Mouse (Mus musculus) spleen, adult 2 months (tissue): ENCODE measurements at regions not wholly inside any gene's neighbourhood (a gene's known extent, or its start where the extent isn't known, plus 50 kb on each side); places are given as distances from the start of the nearest gene placed in this dataset.
"Not testable (repeated sequence)": the region's sequence is repeated elsewhere in the genome, so short reads cannot be mapped to it uniquely, and the experiment has no call there.

Source experiments
- DNase-seq, 2 experiments: peaks; one replicate each; pipeline versions ENCODE4 v3.0.0 to v3.0.0-alpha.2; 2012 to 2021; ENCODE audit warnings: low spot score in 2 of 2, low read depth in 1 of 2
- H3K27ac ChIP-seq: fragments of 200-500 bp; 2 replicates; pipeline ENCODE4 v1.5.1; 2012; ENCODE audit warnings: low read length, inconsistent platforms; ENCODE audit not compliant: insufficient read depth
- H3K27me3 ChIP-seq: fragments of 200-500 bp; 2 replicates; pipeline ENCODE4 v1.6.1; 2012; ENCODE audit warnings: mild to moderate bottlenecking, moderate library complexity, low read length, inconsistent platforms; ENCODE audit not compliant: control insufficient read depth, insufficient read depth
- H3K36me3 ChIP-seq: fragments of 200-500 bp; 2 replicates; pipeline ENCODE4 v1.6.1; 2012; ENCODE audit warnings: mild to moderate bottlenecking, low read length, inconsistent platforms; ENCODE audit not compliant: control insufficient read depth, insufficient read depth
- H3K4me1 ChIP-seq: fragments of 200-500 bp; 2 replicates; pipeline ENCODE4 v1.6.1; 2011; ENCODE audit warnings: inconsistent platforms; ENCODE audit not compliant: control insufficient read depth, insufficient read depth, insufficient read length
- H3K4me3 ChIP-seq: fragments of 200-500 bp; 2 replicates; pipeline ENCODE4 v1.5.1; 2011; ENCODE audit warnings: mild to moderate bottlenecking, inconsistent platforms; ENCODE audit not compliant: insufficient read depth, insufficient read length; ENCODE audit errors: extremely low read depth
- CTCF ChIP-seq: fragments of 200-500 bp; IDR thresholded peaks from 2 replicates; pipeline ENCODE4 v1.5.1; 2011; ENCODE audit warnings: mild to moderate bottlenecking, inconsistent platforms; ENCODE audit not compliant: insufficient read depth, insufficient read length, insufficient replicate concordance; ENCODE audit errors: extremely low read depth
- POLR2A ChIP-seq: fragments of 200-500 bp; IDR thresholded peaks from 2 replicates; pipeline ENCODE4 v1.6.1; 2011; ENCODE audit warnings: low read depth, low read length, inconsistent platforms
- WGBS: fragments of 180-500 bp; shearing (Covaris S2); methylation state at CpG from one replicate; pipeline ENCODE4 v1.1.7; 2018; 5-methylcytosine and 5-hydroxymethylcytosine counted together

GRCm38 (mm10) chr5:17174562-17174961 lies 198.4 kb upstream of the Speer4f2 start:
- DNase-seq: no peak
- H3K36me3 ChIP-seq: no peaks in the 10 kb centered on the region
- H3K4me3 ChIP-seq: no peak overlapping the region
- no peaks in the 10 kb centered on the region for H3K4me1 ChIP-seq
- no peak overlapping the region for H3K27ac ChIP-seq
- H3K27me3 ChIP-seq: no peaks in the 10 kb centered on the region
- 74% methylated on average over 2 of the region's 2 CpGs for WGBS
- TF ChIP-seq POLR2A: no peak
- no peak for TF ChIP-seq CTCF

DNA sequence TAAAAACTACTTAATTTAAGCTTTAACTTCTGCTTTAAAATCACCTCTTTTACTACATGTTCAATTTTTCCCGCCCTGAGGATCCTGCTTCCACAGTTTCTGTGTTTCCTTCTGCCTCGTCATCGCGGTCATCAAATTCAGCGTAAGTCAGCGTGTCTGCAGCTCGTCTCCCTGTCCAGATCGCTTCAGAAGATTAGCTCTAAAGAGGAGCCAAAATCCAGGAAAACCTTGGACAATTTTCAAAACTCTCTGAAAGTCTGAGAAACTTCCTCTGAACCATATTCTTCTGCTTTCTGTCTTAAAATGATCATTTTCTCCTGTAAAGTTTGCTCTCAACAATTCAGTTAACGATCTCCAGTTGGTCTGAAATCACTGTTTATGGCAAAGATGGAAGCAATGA lies 196.2 kb upstream of the Speer4f2 start:
- no peak for DNase-seq
- WGBS: 78% methylated on average over 9 of the region's 9 CpGs
- no peaks in the 10 kb centered on the region for H3K4me1 ChIP-seq

DNA sequence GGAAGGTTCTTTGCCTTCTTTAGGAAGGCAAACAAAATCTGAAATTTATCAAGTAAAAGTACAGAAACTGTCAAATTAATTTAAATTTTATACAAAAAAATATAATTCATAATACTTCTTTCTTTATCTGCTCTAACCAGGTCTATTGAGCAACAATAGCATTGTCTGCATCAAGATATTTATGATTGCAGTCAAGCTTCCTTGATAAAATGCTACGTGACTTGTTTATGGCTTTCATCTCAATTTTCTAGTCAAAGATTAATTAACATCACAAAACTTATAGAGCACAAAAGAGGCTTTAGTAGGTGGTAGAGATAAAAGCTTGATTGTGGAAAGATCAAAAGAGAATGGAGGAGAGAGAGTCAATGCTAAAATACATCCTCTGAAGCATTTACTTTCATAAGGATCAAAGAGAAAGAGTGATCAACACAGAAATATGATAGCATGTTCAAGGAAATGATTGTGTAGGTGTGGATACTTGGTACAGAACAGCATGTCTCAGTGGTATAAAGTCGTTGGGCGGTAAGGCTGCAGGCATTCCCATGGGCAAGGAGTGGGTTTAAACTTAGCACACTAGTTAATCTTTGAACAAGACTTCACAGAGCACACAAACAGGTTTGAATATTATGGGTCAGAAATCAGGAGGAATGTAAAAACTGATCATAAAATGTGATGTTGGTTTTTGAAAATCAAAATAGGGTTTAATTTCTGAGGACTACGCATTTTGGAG lies 164.3 kb upstream of the Speer4f2 start:
- 89% methylated on average over 4 of the region's 4 CpGs for WGBS
- Histone ChIP-seq H3K4me3 (no peak overlapping the region), H3K27ac (no peak overlapping the region), H3K4me1 (no peaks in the 10 kb centered on the region), H3K36me3 (no peaks in the 10 kb centered on the region), H3K27me3 (no peaks in the 10 kb centered on the region)
- no peak for TF ChIP-seq CTCF
- no peak for TF ChIP-seq POLR2A
- no peak for DNase-seq

More for the DNA sequence above, 196.2 kb upstream of the Speer4f2 start:
- no peak overlapping the region for H3K4me3 ChIP-seq
- H3K27me3 ChIP-seq: no peaks in the 10 kb centered on the region
- no peak overlapping the region for H3K27ac ChIP-seq
- no peak for TF ChIP-seq POLR2A
- no peak for TF ChIP-seq CTCF
- H3K36me3 ChIP-seq: no peaks in the 10 kb centered on the region

- TF ChIP-seq POLR2A: no peak
- TF ChIP-seq CTCF: no peak
- Histone ChIP-seq H3K27me3 (no peaks in the 10 kb centered on the region), H3K36me3 (no peaks in the 10 kb centered on the region), H3K27ac (no peak overlapping the region), H3K4me3 (no peak overlapping the region), H3K4me1 (no peaks in the 10 kb centered on the region)
- WGBS: 73% methylated on average over 6 of the region's 6 CpGs
- no peak for DNase-seq
Measured at GRCm38 (mm10) chr5:17210723-17211245, 162.2 kb upstream of the Speer4f2 start.

DNA sequence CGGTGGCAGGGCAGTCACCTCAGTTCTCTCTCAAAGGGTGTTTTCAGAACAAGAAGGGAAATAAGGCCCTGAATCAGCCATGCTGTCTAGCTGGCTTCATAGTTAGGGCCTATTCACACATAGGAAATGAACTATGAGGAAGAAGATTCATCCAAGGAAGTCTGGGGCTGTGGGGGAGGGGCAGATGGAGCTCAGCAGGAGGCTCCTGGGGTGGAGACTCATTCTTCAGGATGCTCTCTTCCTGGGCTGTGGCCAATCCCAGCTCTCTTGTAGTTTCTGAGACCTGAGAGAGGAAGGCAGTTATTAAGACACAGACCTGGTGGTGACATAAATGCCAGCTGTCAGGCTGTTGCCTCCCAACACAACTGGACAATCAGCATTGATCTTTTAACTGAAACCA lies 149.4 kb upstream of the Speer4f2 start:
- H3K36me3 ChIP-seq, H3K27ac ChIP-seq, H3K4me3 ChIP-seq, H3K27me3 ChIP-seq, DNase-seq, H3K4me1 ChIP-seq: not testable (repeated sequence)
- WGBS: 69% methylated on average over 1 of the region's 1 CpGs

- no peak for DNase-seq
- WGBS: 90% methylated on average over 5 of the region's 5 CpGs
- TF ChIP-seq POLR2A (no peak), CTCF (no peak)
Measured at GRCm38 (mm10) chr5:17247732-17248606, 125.0 kb upstream of the Speer4f2 start.

More at GRCm38 (mm10) chr5:17247732-17248606, 125.0 kb upstream of the Speer4f2 start:
- H3K36me3 ChIP-seq: no peaks in the 10 kb centered on the region
- H3K4me3 ChIP-seq: no peak overlapping the region
- H3K27ac ChIP-seq: no peak overlapping the region
- no peaks in the 10 kb centered on the region for H3K4me1 ChIP-seq
- H3K27me3 ChIP-seq: no peaks in the 10 kb centered on the region
